Mouse (Mus musculus) bone marrow, adult 2 months (tissue): ENCODE measurements around the gene Ppl. TPM values are rescaled to one million over a fixed set of nuclear protein-coding genes. Genes with fewer than 3 reads are reported as not detected.

Experiments used
- H3K27ac ChIP-seq: fragments of 200-500 bp; 2 replicates; pipeline ENCODE4 v1.5.1; 2012; ENCODE audit warnings: low read depth, mild to moderate bottlenecking, control low read depth, inconsistent platforms, low read length; ENCODE audit not compliant: control insufficient read depth, poor library complexity, insufficient read depth
- H3K4me1 ChIP-seq: fragments of 200-500 bp; 2 replicates; pipeline ENCODE4 v1.6.1; 2011; ENCODE audit warnings: low read length; ENCODE audit not compliant: control insufficient read depth, insufficient read depth
- H3K4me3 ChIP-seq: fragments of 200-500 bp; replicated peaks from 2 replicates; pipeline ENCODE3; 2011; ENCODE audit warnings: mild to moderate bottlenecking, low read depth, low read length, control low read depth; ENCODE audit not compliant: control insufficient read depth
- CTCF ChIP-seq: fragments of 200-500 bp; IDR thresholded peaks from 2 replicates; pipeline ENCODE4 v1.5.1; 2011; ENCODE audit warnings: low read length, control low read depth; ENCODE audit not compliant: control insufficient read depth, insufficient read depth
- POLR2A ChIP-seq: fragments of 200-500 bp; IDR thresholded peaks from 2 replicates; pipeline ENCODE4 v1.6.1; 2011; ENCODE audit warnings: low read depth, mild to moderate bottlenecking, control low read depth, low read length, borderline replicate concordance; ENCODE audit not compliant: control insufficient read depth
- WGBS: fragments of 180-500 bp; shearing (Covaris S2); methylation state at CpG from one replicate; pipeline ENCODE4 v1.1.7; 2018; 5-methylcytosine and 5-hydroxymethylcytosine counted together
- polyA plus RNA-seq: library from polyadenylated mRNA; stranded (reverse); fragments of >200 nt; gene quantifications from 2 replicates; pipeline ENCODE4 v1.2.4, GENCODE M21; 2011; ENCODE audit warnings: low replicate concordance; ENCODE audit not compliant: missing spikeins, insufficient read depth, insufficient read length

Gene Ppl
- polyA plus RNA-seq, 1 experiment: 1.8 TPM

- H3K27ac ChIP-seq: no peak overlapping the region
- WGBS: 55% methylated on average over 8 of the region's 8 CpGs
- H3K4me3 ChIP-seq: no peak overlapping the region
- no peaks in the 10 kb centered on the region; the same call in 1 of the 2 replicates for H3K4me1 ChIP-seq
- no peak for TF ChIP-seq CTCF
- no peak for TF ChIP-seq POLR2A
These were observed 3.5 kb upstream of the Ppl start for GRCm38 (mm10) chr16:5135551-5136261.

DNA sequence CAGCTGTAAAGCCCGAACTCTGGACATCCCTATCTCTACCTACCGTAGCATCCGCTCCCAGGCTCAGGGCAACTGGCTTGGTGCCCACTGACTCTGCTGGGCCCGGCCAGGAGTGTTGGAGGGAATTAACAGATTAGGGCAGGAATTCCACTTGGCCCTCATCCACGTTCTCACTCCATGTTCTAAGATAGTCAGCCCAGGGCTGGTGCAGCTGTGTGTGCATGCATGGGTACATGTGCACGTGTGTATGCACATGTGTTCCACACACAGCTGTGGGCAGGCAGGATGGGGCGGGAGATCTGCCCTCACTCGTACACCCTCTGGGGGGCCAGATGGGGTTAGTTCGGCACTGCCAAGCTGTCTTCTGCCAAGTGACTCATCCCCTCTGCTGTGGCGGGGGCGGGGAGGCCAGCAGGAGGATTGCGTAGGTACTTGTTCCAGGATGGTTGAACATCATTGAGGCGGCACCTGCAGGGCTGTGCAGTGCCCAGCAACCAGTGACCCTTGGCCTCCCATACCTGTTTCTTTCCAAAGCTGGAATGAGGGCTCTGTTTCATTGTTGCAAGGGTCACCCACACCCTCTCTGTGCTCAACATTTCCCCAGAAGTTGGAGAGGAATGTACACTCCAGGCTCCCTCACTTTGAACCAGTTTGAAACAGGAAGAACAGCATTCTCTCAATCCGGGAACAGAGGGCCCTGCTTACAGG lies 2.6 kb upstream of the Ppl start:
- H3K27ac ChIP-seq: no peak overlapping the region
- H3K4me3 ChIP-seq: no peak overlapping the region
- no peaks in the 10 kb centered on the region; the same call in 1 of the 2 replicates for H3K4me1 ChIP-seq
- WGBS: 73% methylated on average over 14 of the region's 14 CpGs
- no peak for TF ChIP-seq POLR2A
- no peak for TF ChIP-seq CTCF

- H3K4me3 ChIP-seq: no peak overlapping the region
- H3K4me1 ChIP-seq: no peaks in the 10 kb centered on the region; the same call in 1 of the 2 replicates
- WGBS: 4% methylated on average over 25 of the region's 25 CpGs
- no peak overlapping the region for H3K27ac ChIP-seq
- TF ChIP-seq CTCF (no peak), POLR2A (no peak)
These were observed 834 bp downstream of the Ppl start for GRCm38 (mm10) chr16:5131251-5131922.

- H3K27ac ChIP-seq: no peak overlapping the region
- no peak overlapping the region for H3K4me3 ChIP-seq
- TF ChIP-seq CTCF: no peak
- 16% methylated on average over 4 of the region's 4 CpGs for WGBS
- H3K4me1 ChIP-seq: no peaks in the 10 kb centered on the region; the same call in 1 of the 2 replicates
These were observed 1.5 kb downstream of the Ppl start for GRCm38 (mm10) chr16:5130766-5131165.

- WGBS: 53% methylated on average over 2 of the region's 2 CpGs
- Histone ChIP-seq H3K27ac (no peak overlapping the region), H3K4me3 (no peak overlapping the region), H3K4me1 (no peaks in the 10 kb centered on the region; the same call in 1 of the 2 replicates)
- TF ChIP-seq CTCF: no peak
- TF ChIP-seq POLR2A: no peak
These were observed 2.0 kb downstream of the Ppl start for GRCm38 (mm10) chr16:5130196-5130595.

GRCm38 (mm10) chr16:5123476-5123875 lies 8.7 kb downstream of the Ppl start:
- Histone ChIP-seq H3K4me3 (no peak overlapping the region), H3K4me1 (no peaks in the 10 kb centered on the region), H3K27ac (no peak overlapping the region)
- WGBS: 63% methylated on average over 6 of the region's 6 CpGs
- no peak for TF ChIP-seq CTCF
- no peak for TF ChIP-seq POLR2A

DNA sequence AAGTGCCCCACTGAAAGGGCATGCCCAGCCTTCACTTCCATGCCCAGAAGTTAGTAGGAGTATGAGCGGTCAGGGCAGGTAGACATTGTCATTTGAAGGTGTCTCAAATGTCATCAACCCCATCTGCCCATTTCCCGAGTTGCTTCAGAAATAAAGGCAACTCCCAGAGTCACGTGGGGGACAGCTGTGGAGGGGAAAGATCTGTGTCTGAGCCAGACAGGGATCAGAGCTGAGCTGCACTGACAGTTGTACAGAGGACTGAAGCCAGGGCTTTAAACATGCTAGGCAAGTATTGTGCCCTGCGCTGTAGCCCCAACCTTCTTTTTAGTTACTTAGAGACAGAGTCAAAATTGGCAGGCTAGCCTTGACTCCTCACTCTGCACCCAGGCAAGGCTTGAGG lies 12.4 kb downstream of the Ppl start:
- Histone ChIP-seq H3K27ac (no peak overlapping the region), H3K4me1 (no peaks in the 10 kb centered on the region), H3K4me3 (no peak overlapping the region)
- 78% methylated on average over 4 of the region's 4 CpGs for WGBS
- TF ChIP-seq CTCF (no peak), POLR2A (no peak)

DNA sequence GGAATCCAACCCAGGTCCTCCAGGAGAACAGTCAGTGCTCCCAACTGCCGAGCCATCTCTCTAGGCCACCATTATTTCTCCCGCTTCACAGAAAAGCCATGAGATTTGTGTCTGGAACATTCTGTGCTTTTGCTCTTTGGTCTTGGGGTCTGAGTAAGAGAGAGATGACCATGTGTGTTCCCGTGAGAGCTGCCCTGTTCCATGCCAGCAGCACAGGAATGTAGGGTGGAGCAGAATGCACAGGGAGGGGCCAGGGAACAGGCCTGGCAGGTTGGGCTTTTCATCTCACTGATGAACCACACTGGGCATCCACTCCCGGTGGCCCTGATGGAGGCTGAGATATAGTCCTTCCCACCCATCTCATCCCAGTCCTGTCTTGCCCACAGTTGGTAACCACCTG lies 12.8 kb downstream of the Ppl start:
- Histone ChIP-seq H3K4me3 (no peak overlapping the region), H3K27ac (no peak overlapping the region), H3K4me1 (no peaks in the 10 kb centered on the region)
- TF ChIP-seq POLR2A (no peak), CTCF (no peak)
- WGBS: 69% methylated on average over 4 of the region's 4 CpGs
